Mouse (Mus musculus) thymus, adult 2 months (tissue): Measurements from ENCODE around the gene Prr5.

ENCODE experiments used
- CTCF ChIP-seq: fragments of 200-500 bp; IDR thresholded peaks from 2 replicates; pipeline ENCODE4 v1.5.1; 2012; ENCODE audit warnings: mild to moderate bottlenecking, control low read depth, low read length, moderate library complexity, borderline replicate concordance; ENCODE audit not compliant: control insufficient read depth, poor library complexity, insufficient read depth; ENCODE audit errors: extremely low read depth
- POLR2A ChIP-seq: fragments of 200-500 bp; IDR thresholded peaks from 2 replicates; pipeline ENCODE4 v1.6.1; 2012; ENCODE audit warnings: mild to moderate bottlenecking, low read length, control low read depth, moderate library complexity; ENCODE audit not compliant: control insufficient read depth, poor library complexity, insufficient read depth; ENCODE audit errors: extremely low read depth

DNA sequence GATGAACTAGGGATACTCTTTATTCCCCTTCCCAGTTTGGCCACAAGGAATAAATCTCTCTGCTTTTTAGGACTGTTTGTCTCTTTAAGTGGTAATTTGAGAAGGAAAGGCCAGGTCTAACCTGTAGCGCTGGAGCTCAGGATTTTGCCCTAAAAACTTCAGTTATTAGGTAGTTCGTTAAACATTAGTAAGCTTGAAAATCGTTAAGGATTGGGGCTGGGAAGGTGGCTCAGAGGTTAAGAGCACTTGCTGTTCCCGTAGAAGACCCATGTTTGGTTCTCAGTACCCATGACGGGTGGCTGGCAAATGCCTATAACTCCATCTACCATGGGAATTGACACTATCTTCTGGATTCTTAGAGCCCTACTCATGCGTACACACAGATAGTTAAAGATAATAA, 17.9 kb upstream of the Prr5 start:
- TF ChIP-seq CTCF (no peak), POLR2A (no peak)
